11 mouse cellular contexts compared by ENCODE assay signal in genomic region chr2:174871844-174872243, GRCm38 (mm10).
DNase-seq lines count a peak whose midpoint lies in the region; ATAC-seq and TF ChIP-seq lines count a peak whose summit lies in the region.
"Had no signal": no experiment of that assay in that cellular context is flagged by ENCODE, and none has a peak within 500 bp of the region (broad histone marks: within the 10 kb centered on the region; RNA-seq: fewer than 3 reads in every experiment).

No protein-coding gene starts in this region.

- ATAC-seq in heart, embryonic 12.5 days (ENCODE audit: insufficient number of reproducible peaks, low FRiP score) = peak; percentile 53; the same call in 1 of the 2 replicates
- no peak for ATAC-seq in midbrain, embryonic 14.5 days (ENCODE audit: low FRiP score, low TSS enrichment)
- no peak for ATAC-seq in midbrain, embryonic 15.5 days (replicated peaks)
- ATAC-seq in hindbrain, embryonic 14.5 days (ENCODE audit: low FRiP score) = peak; percentile 55; the same call in 1 of the 2 replicates
- peak; percentile 27; the same call in 1 of the 2 replicates for ATAC-seq in stomach, postnatal 0 days (ENCODE audit: low FRiP score, low TSS enrichment)

- H3K36me3 ChIP-seq in heart, embryonic 12.5 days = no peaks in the 10 kb centered on the region
- H3K36me3 ChIP-seq in midbrain, embryonic 14.5 days (ENCODE audit: control insufficient read depth, insufficient read depth, low read length) = no peaks in the 10 kb centered on the region
- H3K36me3 ChIP-seq in midbrain, embryonic 15.5 days (replicated peaks) = no peaks in the 10 kb centered on the region
- H3K36me3 ChIP-seq in hindbrain, embryonic 14.5 days (replicated peaks; ENCODE audit: control insufficient read depth, insufficient read depth) = no peaks in the 10 kb centered on the region
- no peaks in the 10 kb centered on the region for H3K36me3 ChIP-seq in stomach, postnatal 0 days (ENCODE audit: control insufficient read depth, insufficient read depth, low read length)

- no peak overlapping the region for H3K4me2 ChIP-seq in heart, embryonic 12.5 days
- H3K4me2 ChIP-seq in midbrain, embryonic 14.5 days (ENCODE audit: low read length) = no peak overlapping the region
- no peak overlapping the region for H3K4me2 ChIP-seq in midbrain, embryonic 15.5 days
- H3K4me2 ChIP-seq in hindbrain, embryonic 14.5 days (replicated peaks) = no peak overlapping the region
- no peak overlapping the region for H3K4me2 ChIP-seq in stomach, postnatal 0 days (replicated peaks; ENCODE audit: low read depth)

- 27% methylated on average over 3 of the region's 3 CpGs for WGBS in heart, embryonic 12.5 days
- 55% methylated on average over 3 of the region's 3 CpGs for WGBS in midbrain, embryonic 14.5 days
- 45% methylated on average over 3 of the region's 3 CpGs for WGBS in midbrain, embryonic 15.5 days
- WGBS in hindbrain, embryonic 14.5 days = 37% methylated on average over 3 of the region's 3 CpGs
- WGBS in stomach, postnatal 0 days = 45% methylated on average over 3 of the region's 3 CpGs

- intact Hi-C loops in gastrocnemius, postnatal 36 days (cut with DNase I) = no loop called here

- no peak for TF ChIP-seq CTCF in stomach, postnatal 0 days (IDR thresholded peaks at IDR 0.05; ENCODE audit: low read depth)

- no peaks in the 10 kb centered on the region for H3K9me3 ChIP-seq in heart, embryonic 12.5 days (replicated peaks)
- no peaks in the 10 kb centered on the region for H3K9me3 ChIP-seq in midbrain, embryonic 14.5 days (ENCODE audit: control insufficient read depth, low read length)
- H3K9me3 ChIP-seq in midbrain, embryonic 15.5 days = no peaks in the 10 kb centered on the region
- H3K9me3 ChIP-seq in hindbrain, embryonic 14.5 days (ENCODE audit: control insufficient read depth, low read length) = no peaks in the 10 kb centered on the region
- no peaks in the 10 kb centered on the region for H3K9me3 ChIP-seq in stomach, postnatal 0 days (ENCODE audit: control insufficient read depth, low read length)

- H3K27me3 ChIP-seq in heart, embryonic 12.5 days (replicated peaks) = no peaks in the 10 kb centered on the region
- no peaks in the 10 kb centered on the region for H3K27me3 ChIP-seq in midbrain, embryonic 14.5 days (ENCODE audit: control insufficient read depth, insufficient read depth, low read length)
- H3K27me3 ChIP-seq in midbrain, embryonic 15.5 days (replicated peaks) = no peaks in the 10 kb centered on the region
- H3K27me3 ChIP-seq in hindbrain, embryonic 14.5 days (ENCODE audit: control insufficient read depth, insufficient read depth, low read length) = no peaks in the 10 kb centered on the region
- no peaks in the 10 kb centered on the region for H3K27me3 ChIP-seq in stomach, postnatal 0 days (ENCODE audit: control insufficient read depth, insufficient read depth, low read length)

- no peak overlapping the region for H3K4me3 ChIP-seq in heart, embryonic 12.5 days
- H3K4me3 ChIP-seq in midbrain, embryonic 14.5 days (replicated peaks; ENCODE audit: low read depth, low read length) = no peak overlapping the region
- no peak overlapping the region for H3K4me3 ChIP-seq in midbrain, embryonic 15.5 days
- H3K4me3 ChIP-seq in hindbrain, embryonic 14.5 days (replicated peaks; ENCODE audit: low read length) = no peak overlapping the region
- H3K4me3 ChIP-seq in stomach, postnatal 0 days (ENCODE audit: low read depth, low read length) = no peak overlapping the region

- TF ChIP-seq EP300 in stomach, postnatal 0 days (optimal IDR thresholded peaks at IDR 0.05) = no peak

- peak overlapping the region; percentile 20; the same call in 1 of the 2 replicates for H3K27ac ChIP-seq in heart, embryonic 12.5 days (ENCODE audit: poor library complexity, severe bottlenecking)
- no peak overlapping the region for H3K27ac ChIP-seq in midbrain, embryonic 14.5 days (replicated peaks; ENCODE audit: low read depth, low read length)
- no peak overlapping the region for H3K27ac ChIP-seq in midbrain, embryonic 15.5 days
- no peak overlapping the region for H3K27ac ChIP-seq in hindbrain, embryonic 14.5 days
- peak overlapping the region; percentile 40 for H3K27ac ChIP-seq in stomach, postnatal 0 days (replicated peaks)
- H3K27ac ChIP-seq: liver, embryonic 14.5 days had no signal

- peaks cover 25% of the 10 kb centered on the region for H3K4me1 ChIP-seq in heart, embryonic 12.5 days (replicated peaks)
- no peaks in the 10 kb centered on the region; the same call in 1 of the 2 replicates for H3K4me1 ChIP-seq in midbrain, embryonic 14.5 days (ENCODE audit: control insufficient read depth, insufficient read depth, low read length)
- peaks cover 4% of the 10 kb centered on the region for H3K4me1 ChIP-seq in midbrain, embryonic 15.5 days
- H3K4me1 ChIP-seq in hindbrain, embryonic 14.5 days (replicated peaks; ENCODE audit: control insufficient read depth, insufficient read depth, low read length) = peaks cover 6% of the 10 kb centered on the region; the same call in 1 of the 2 replicates
- no peaks in the 10 kb centered on the region; the same call in 1 of the 2 replicates for H3K4me1 ChIP-seq in stomach, postnatal 0 days (replicated peaks; ENCODE audit: control insufficient read depth, insufficient read depth)

- no peak for DNase-seq in heart, adult 8-10 months (ENCODE audit: low spot score)
- DNase-seq in midbrain, embryonic 14.5 days = peak; percentile 50
- DNase-seq in hindbrain, embryonic 14.5 days (ENCODE audit: low spot score) = no peak
- DNase-seq in stomach, postnatal 0 days (ENCODE audit: low spot score) = no peak
- no peak for DNase-seq in gastrocnemius, postnatal 36 days
- DNase-seq in spleen, postnatal 10 days (ENCODE audit: low spot score in 2 of 2) = no peak
- DNase-seq: adrenal gland, postnatal 25 days; cerebellum, postnatal 14 days had no signal

- H3K9ac ChIP-seq in heart, embryonic 12.5 days = no peak overlapping the region
- H3K9ac ChIP-seq in midbrain, embryonic 14.5 days (replicated peaks; ENCODE audit: low read length) = no peak overlapping the region
- no peak overlapping the region for H3K9ac ChIP-seq in midbrain, embryonic 15.5 days
- no peak overlapping the region for H3K9ac ChIP-seq in hindbrain, embryonic 14.5 days
- H3K9ac ChIP-seq in stomach, postnatal 0 days (ENCODE audit: low read length) = no peak overlapping the region
- H3K9ac ChIP-seq: liver, embryonic 14.5 days had no signal

Comparison
In these comparisons a context has a peak if more than half of its experiments do, and no peak if none do; other contexts are left out.
1. ATAC-seq: peak in heart, embryonic 12.5 days (single experiment), hindbrain, embryonic 14.5 days (single experiment) and stomach, postnatal 0 days (single experiment); none in midbrain, embryonic 14.5 days (single experiment) and midbrain, embryonic 15.5 days (single experiment).
2. H3K27ac ChIP-seq: peak in heart, embryonic 12.5 days (single experiment) and stomach, postnatal 0 days (single experiment); none in midbrain, embryonic 14.5 days (single experiment), midbrain, embryonic 15.5 days (single experiment) and hindbrain, embryonic 14.5 days (single experiment).